Mouse (Mus musculus): ENCODE data around the gene Slc7a6. TPM values are rescaled to one million over a fixed set of nuclear protein-coding genes. Genes with fewer than 3 reads are reported as not detected.
A peak's percentile ranks its signal among the peaks of the same experiment; 100 is the strongest.

Gene Slc7a6
- total and polyA plus RNA-seq, 2 experiments from 2014 or later = 43.6 to 48.9 TPM

- WGBS = under 1% methylated on average over 35 of the region's 35 CpGs
- no peaks in the 10 kb centered on the region for H3K9me3 ChIP-seq (ENCODE audit: low read length)
- H3K4me2 ChIP-seq (ENCODE audit: low read depth) = peak overlapping the region; percentile 60
- peak overlapping the region; percentile 89 for H3K27ac ChIP-seq (ENCODE audit: low read depth, low read length)
- H3K4me3 ChIP-seq (ENCODE audit: low read depth, low read length) = peak overlapping the region; percentile 57
- peak overlapping the region; percentile 63 for H3K9ac ChIP-seq
- ATAC-seq = peak; percentile 72
- TF ChIP-seq CTCF (IDR thresholded peaks at IDR 0.05; ENCODE audit: low read depth) = peak; percentile 20; the same call in 1 of the 2 replicates
- no peaks in the 10 kb centered on the region for H3K27me3 ChIP-seq (ENCODE audit: insufficient read depth, low read length)
- DNase-seq = no peak
- peaks cover 23% of the 10 kb centered on the region for H3K36me3 ChIP-seq (ENCODE audit: insufficient read depth)
- peaks cover 9% of the 10 kb centered on the region; the same call in 1 of the 2 replicates for H3K4me1 ChIP-seq (ENCODE audit: insufficient read depth)
Observed at GRCm38 (mm10) chr8:106210035-106210731, 41.5 kb downstream of the Slc7a6 start.

- ATAC-seq = peak; percentile 99
- peak; percentile 24 for TF ChIP-seq CTCF (IDR thresholded peaks at IDR 0.05; ENCODE audit: low read depth)
Observed at GRCm38 (mm10) chr8:106210821-106211345, 42.2 kb downstream of the Slc7a6 start, which contains the start of the genes Slc7a6os and Prmt7. Gene Slc7a6os, minus strand, starts transcription at chr8:106210935. Gene Prmt7, plus strand, starts transcription at chr8:106210936.

DNA sequence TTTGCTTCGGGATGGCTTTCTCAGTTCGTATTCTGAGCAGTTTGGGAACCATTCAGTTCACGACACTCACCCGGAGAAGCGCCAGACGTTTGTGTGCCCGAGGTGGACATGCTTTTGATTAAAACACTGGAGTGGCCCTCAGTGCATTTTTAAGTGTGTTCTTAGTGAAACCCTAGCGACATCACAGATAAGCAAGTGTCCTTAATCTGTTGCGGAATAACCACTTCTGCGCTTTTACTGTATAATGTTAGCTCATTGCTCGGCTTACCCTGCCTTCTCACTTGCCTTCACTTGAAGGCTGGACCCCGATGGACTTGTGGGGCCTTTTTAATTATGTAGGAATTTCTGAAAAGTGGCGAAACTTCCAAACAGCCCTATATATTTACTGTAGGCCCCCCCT is 42.8 kb downstream of the Slc7a6 start:
- no peaks in the 10 kb centered on the region for H3K9me3 ChIP-seq (ENCODE audit: low read length)
- DNase-seq = no peak
- TF ChIP-seq CTCF (IDR thresholded peaks at IDR 0.05; ENCODE audit: low read depth) = no peak

More at GRCm38 (mm10) chr8:106210821-106211345, 42.2 kb downstream of the Slc7a6 start, which contains the start of the genes Slc7a6os and Prmt7:
- Histone ChIP-seq H3K27me3 (ENCODE audit: insufficient read depth, low read length) (no peaks in the 10 kb centered on the region), H3K4me2 (ENCODE audit: low read depth) (peak within 1 kb of the TSS; percentile 60), H3K4me3 (ENCODE audit: low read depth, low read length) (peak within 1 kb of the TSS; percentile 57), H3K36me3 (ENCODE audit: insufficient read depth) (peaks cover 19% of the 10 kb centered on the region), H3K9ac (peak within 1 kb of the TSS; percentile 63), H3K9me3 (ENCODE audit: low read length) (no peaks in the 10 kb centered on the region), H3K4me1 (ENCODE audit: insufficient read depth) (peaks cover 9% of the 10 kb centered on the region; the same call in 1 of the 2 replicates), H3K27ac (ENCODE audit: low read depth, low read length) (peak within 1 kb of the TSS; percentile 89)
- under 1% methylated on average over 52 of the region's 52 CpGs for WGBS
- DNase-seq = peak; percentile 96

DNA sequence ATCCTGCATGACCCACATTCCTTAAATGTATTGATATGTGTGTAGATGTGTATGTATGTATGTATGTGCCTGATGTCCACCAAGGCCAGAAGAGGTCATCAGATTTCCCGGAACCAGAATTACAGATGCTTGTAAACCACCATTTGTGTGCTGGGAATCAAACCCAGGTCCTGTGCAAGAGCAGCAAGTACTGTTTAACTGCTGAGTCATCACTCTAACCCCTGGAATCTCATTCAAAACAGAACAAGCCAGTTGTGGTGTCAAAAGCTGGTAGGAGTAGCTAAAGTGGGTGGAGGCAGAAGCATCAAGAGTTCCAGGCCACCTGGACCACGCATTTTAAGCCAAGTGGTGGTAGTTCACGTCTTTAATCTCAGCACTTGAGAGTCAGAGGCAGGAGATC is 45.3 kb downstream of the Slc7a6 start:
- ATAC-seq (no peak), DNase-seq (no peak)
- Histone ChIP-seq H3K4me2 (ENCODE audit: low read depth) (no peak overlapping the region), H3K36me3 (ENCODE audit: insufficient read depth) (peaks cover 34% of the 10 kb centered on the region), H3K27ac (ENCODE audit: low read depth, low read length) (no peak overlapping the region), H3K4me1 (ENCODE audit: insufficient read depth) (peaks cover 9% of the 10 kb centered on the region; the same call in 1 of the 2 replicates), H3K27me3 (ENCODE audit: insufficient read depth, low read length) (no peaks in the 10 kb centered on the region), H3K4me3 (ENCODE audit: low read depth, low read length) (no peak overlapping the region), H3K9ac (no peak overlapping the region), H3K9me3 (ENCODE audit: low read length) (no peaks in the 10 kb centered on the region)
- TF ChIP-seq CTCF (IDR thresholded peaks at IDR 0.05; ENCODE audit: low read depth) = no peak
- WGBS = 98% methylated on average over 3 of the region's 3 CpGs

More for the DNA sequence above, 42.8 kb downstream of the Slc7a6 start:
- Histone ChIP-seq H3K36me3 (ENCODE audit: insufficient read depth) (peaks cover 20% of the 10 kb centered on the region), H3K4me1 (ENCODE audit: insufficient read depth) (peaks cover 9% of the 10 kb centered on the region; the same call in 1 of the 2 replicates), H3K4me2 (ENCODE audit: low read depth) (peak overlapping the region; percentile 60), H3K9ac (peak overlapping the region; percentile 63), H3K27me3 (ENCODE audit: insufficient read depth, low read length) (no peaks in the 10 kb centered on the region), H3K4me3 (ENCODE audit: low read depth, low read length) (peak overlapping the region; percentile 57), H3K27ac (ENCODE audit: low read depth, low read length) (peak overlapping the region; percentile 89)
- no peak for ATAC-seq
- 3% methylated on average over 13 of the region's 13 CpGs for WGBS

DNA sequence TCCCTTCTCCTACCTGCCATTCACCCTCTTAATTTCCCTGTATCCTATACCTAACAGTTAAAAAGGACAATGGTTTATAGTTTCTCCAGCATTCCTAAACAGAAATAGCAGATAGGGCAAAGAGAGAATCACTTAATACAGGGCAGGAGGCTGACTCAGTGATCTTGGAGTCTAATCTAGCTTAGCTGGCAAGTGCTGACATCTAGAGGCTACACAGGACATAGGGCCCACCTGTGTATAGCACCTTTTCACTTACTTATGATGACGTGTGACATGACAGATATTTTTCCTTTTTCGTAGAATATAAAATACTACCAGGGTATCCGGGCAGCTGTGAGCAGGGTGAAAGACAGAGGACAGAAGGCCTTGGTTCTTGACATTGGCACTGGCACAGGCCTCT is 51.0 kb downstream of the Slc7a6 start:
- Histone ChIP-seq H3K4me1 (ENCODE audit: insufficient read depth) (no peaks in the 10 kb centered on the region), H3K27me3 (ENCODE audit: insufficient read depth, low read length) (no peaks in the 10 kb centered on the region), H3K27ac (ENCODE audit: low read depth, low read length) (no peak overlapping the region), H3K9me3 (ENCODE audit: low read length) (no peaks in the 10 kb centered on the region), H3K4me2 (ENCODE audit: low read depth) (no peak overlapping the region), H3K4me3 (ENCODE audit: low read depth, low read length) (no peak overlapping the region), H3K36me3 (ENCODE audit: insufficient read depth) (peaks cover 52% of the 10 kb centered on the region), H3K9ac (no peak overlapping the region)
- DNase-seq = peak; percentile 10
- 93% methylated on average over 3 of the region's 3 CpGs for WGBS
- TF ChIP-seq CTCF (IDR thresholded peaks at IDR 0.05; ENCODE audit: low read depth) = peak; percentile 33; the same call in 1 of the 2 replicates
- ATAC-seq = no peak

DNA sequence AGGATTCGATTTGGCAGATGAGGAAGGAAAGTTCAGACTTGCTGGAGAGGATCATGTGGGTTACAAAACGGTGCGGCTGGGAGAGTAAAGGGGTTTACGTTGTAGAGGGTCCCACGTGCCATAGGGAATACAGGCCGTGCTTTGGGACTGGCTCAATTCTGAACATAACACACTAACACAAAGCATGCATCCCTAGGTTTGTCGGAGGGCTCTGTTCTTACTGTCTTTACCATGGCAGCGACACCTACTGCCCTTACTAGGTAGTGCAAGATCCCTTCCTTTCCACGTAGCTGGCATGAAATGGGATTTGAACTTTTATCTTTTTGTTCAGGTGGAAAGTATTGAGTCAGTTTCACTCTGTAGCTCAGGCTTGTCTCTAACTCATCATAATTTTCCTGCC is 57.9 kb downstream of the Slc7a6 start:
- H3K4me2 ChIP-seq (ENCODE audit: low read depth) = no peak overlapping the region
- no peaks in the 10 kb centered on the region for H3K27me3 ChIP-seq (ENCODE audit: insufficient read depth, low read length)
- peaks cover 45% of the 10 kb centered on the region for H3K36me3 ChIP-seq (ENCODE audit: insufficient read depth)
- peak; percentile 86 for TF ChIP-seq CTCF (IDR thresholded peaks at IDR 0.05; ENCODE audit: low read depth)
- DNase-seq (peak; percentile 70), ATAC-seq (peak; percentile 55; the same call in 1 of the 2 replicates)
- WGBS = 40% methylated on average over 9 of the region's 9 CpGs
- H3K4me3 ChIP-seq (ENCODE audit: low read depth, low read length) = no peak overlapping the region
- no peaks in the 10 kb centered on the region for H3K4me1 ChIP-seq (ENCODE audit: insufficient read depth)
- H3K27ac ChIP-seq (ENCODE audit: low read depth, low read length) = peak overlapping the region; percentile 45; the same call in 1 of the 2 replicates
- no peak overlapping the region for H3K9ac ChIP-seq
- no peaks in the 10 kb centered on the region for H3K9me3 ChIP-seq (ENCODE audit: low read length)

DNA sequence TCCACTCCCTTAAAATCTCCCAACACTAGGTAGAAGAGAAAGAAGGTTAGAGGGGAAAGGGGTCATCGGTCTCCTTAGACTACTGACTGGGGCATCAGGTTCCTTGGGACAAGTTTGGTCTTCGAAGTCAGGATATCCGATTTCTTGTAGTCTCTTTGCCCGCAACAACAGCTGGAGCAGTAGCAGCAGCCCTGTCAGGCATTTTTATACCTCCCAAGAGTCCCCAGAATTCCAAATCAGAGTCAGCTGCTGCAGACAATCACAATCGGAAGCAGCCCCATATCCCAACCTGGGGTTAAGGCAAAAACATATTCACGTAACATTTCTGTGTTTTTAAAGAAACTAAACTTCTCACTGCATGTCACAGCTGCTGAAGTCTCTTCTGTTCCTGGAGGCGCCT is 62.9 kb downstream of the Slc7a6 start:
- Histone ChIP-seq H3K9me3 (ENCODE audit: low read length) (no peaks in the 10 kb centered on the region), H3K27me3 (ENCODE audit: insufficient read depth, low read length) (no peaks in the 10 kb centered on the region), H3K4me3 (ENCODE audit: low read depth, low read length) (no peak overlapping the region), H3K36me3 (ENCODE audit: insufficient read depth) (peaks cover 57% of the 10 kb centered on the region), H3K4me2 (ENCODE audit: low read depth) (no peak overlapping the region), H3K4me1 (ENCODE audit: insufficient read depth) (no peaks in the 10 kb centered on the region), H3K27ac (ENCODE audit: low read depth, low read length) (no peak overlapping the region), H3K9ac (no peak overlapping the region)
- TF ChIP-seq CTCF (IDR thresholded peaks at IDR 0.05; ENCODE audit: low read depth) = no peak
- no peak for DNase-seq
- no peak for ATAC-seq
- WGBS = 93% methylated on average over 7 of the region's 7 CpGs

Data from forebrain, postnatal 0 days (tissue).